Mouse (Mus musculus) brain, embryonic 18.5 days (tissue): ENCODE results near the gene Sv2c.
"Not testable (repeated sequence)": the region's sequence is repeated elsewhere in the genome, so short reads cannot be mapped to it uniquely, and the experiment has no call there.

ENCODE experiments used
- DNase-seq: peaks from one replicate; pipeline ENCODE4 v3.0.0-alpha.2; 2012; ENCODE audit warnings: low read depth, low spot score

Gene Sv2c

DNA sequence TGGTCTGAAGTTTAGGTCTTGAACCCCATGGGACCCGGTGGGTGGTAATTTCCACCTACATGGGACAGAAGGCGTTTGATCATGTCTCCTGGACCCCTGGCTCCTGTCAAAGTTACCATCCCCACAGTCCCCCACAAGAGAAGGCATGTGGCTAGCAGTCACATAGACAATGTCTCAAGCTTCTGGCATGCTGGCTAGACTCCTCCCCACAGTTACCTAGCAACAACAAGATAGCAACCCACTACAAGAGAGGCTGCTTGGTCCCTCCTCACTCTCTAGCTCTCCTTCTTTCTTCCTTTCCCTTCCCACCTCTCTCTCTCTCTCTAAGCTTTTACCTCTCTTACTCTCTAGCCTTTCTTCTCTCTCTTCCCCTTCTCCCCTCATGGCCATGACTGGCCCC, 164.3 kb downstream of the Sv2c start:
- not testable (repeated sequence) for DNase-seq

DNA sequence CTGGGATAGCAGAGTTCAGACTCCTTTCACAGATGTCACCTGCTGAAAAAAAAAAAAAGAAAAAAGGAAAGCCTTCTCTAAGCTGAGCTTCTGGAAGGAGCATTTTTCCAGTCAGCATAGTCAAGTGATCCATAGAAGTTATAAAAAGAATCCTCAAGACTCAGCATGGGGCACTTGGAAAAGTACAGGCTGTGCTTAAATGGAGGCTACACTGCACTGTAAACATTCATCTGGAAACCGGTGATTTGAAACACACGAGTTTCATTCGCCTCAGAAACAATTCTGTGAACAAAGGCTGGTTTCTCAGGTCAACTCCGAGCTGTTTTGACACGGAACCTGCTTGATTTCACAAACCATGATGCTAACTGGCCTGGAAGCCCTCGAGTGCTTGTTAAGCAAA, 165.6 kb downstream of the Sv2c start:
- DNase-seq, result no peak

DNA sequence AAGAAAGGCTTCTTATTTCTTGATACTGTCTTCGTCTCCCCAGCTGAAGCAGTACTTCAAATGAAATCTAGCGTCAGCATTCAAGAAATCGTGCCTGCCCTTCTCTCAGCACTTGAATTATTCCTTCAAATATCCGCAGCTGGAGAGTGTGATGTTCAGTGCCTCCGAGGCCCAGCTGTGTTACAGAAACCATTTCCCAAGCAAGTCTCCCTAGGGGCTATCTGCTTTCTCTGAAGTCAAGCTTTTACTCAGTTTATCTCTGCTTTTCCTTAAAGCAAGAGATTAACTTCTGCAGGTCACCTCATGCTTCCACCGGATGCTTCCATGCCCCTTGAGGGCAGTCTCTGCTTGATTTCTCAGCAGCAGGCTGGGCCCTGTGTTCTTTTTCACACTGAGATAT, 166.8 kb downstream of the Sv2c start:
- DNase-seq, result no peak

DNA sequence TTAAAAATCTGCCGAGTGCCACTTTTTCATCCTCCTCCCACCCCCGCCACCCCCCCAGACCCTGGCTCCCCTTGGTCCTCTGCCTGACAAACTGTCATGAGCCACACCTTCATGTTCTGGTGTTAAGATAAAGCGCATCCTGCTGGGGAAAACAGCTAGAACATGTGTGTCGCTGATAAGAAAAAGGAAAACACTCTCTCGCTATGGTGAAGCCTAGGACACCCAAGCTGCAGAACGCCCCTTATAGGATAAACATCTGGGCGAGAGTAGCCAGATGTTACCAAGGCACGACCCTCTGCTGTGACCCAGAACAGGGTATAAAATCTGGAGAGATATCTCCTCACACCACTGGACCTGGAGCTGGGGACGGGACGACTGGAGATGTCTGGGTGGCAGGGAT, 167.2 kb downstream of the Sv2c start:
- DNase-seq, result no peak

DNA sequence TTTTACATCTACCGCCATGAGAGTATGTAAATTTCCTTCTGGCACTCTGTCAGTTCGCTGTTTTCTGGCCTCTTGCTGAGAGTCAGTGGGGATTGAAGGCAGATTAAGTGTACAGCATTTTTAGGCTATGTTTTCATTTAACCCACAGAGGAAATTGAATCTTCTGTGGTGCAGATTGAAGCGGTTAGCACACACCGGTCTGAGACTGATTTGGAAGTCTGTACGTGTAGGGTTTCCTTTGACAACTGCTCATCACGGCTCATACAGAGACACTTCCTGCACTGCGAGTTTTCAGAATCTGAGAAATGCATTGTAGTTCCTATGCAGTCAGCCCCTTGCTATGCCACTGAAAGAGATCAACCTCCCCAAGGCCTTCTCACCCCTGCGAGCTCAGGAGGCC, 168.2 kb downstream of the Sv2c start:
- DNase-seq, result no peak

DNA sequence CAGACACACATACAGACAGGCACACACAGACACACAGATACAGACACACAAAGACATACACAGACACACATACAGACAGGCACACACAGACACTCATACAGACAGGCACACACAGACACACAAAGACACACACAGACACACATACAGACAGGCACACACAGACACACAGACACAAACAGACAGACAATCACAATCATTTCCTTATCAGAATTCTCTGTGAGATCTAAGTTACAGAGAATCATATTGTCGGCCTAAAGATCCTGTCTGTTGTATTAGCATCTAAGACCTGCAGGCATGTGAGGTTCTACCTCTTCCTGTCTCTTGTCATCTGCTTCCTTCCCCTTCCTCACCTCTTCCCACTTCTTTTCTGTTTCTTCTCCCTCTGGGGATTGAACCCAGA, 168.7 kb downstream of the Sv2c start:
- no peak for DNase-seq

DNA sequence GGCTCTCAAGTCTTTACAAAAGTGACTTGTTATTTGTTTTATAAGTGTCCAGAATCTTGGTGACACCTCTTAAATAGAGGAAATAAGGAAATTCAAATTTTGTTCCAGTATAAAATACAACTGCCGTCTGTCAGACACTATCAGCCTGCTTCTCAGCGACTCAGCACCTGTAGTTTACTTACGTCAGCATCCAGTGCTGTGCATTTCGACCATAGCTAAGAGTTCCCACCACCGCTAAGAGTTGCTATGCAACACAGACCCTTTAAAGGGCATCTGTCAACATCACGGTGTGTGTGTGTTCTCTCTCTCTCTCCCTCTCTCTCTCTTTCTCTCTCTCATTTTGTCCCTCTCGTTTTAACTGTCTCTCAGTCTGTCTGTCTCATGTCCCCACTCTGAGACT, 170.5 kb downstream of the Sv2c start:
- DNase-seq, result no peak

DNA sequence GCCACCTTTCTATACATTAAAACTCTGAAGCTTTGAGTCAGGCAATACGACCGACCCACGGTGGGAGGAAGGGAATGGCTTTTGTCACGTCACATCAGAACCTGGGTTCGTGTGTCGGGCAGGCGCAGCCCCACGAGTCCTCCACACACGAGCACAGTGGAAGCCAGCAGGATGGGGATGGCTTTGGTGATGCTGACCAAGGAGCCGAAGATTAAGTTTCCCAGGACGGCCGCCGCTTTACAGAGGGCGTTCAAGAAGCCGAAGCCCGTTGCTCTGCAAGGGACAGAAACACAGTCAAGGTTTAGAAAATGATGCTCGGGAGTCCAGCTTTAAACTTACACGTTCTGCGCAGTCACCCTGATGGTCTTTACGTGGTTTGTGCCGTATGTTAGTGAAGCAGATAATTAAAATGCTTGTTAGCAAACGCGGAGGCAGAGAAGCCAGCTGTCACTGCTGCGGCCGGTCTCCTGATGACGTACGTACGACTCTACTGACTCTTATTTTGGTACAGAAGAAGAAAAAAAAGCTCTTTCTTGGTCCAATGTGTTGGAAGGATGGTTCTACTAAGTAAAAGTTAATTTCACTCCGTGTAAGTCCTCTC, 171.1 kb downstream of the Sv2c start:
- DNase-seq, result no peak

DNA sequence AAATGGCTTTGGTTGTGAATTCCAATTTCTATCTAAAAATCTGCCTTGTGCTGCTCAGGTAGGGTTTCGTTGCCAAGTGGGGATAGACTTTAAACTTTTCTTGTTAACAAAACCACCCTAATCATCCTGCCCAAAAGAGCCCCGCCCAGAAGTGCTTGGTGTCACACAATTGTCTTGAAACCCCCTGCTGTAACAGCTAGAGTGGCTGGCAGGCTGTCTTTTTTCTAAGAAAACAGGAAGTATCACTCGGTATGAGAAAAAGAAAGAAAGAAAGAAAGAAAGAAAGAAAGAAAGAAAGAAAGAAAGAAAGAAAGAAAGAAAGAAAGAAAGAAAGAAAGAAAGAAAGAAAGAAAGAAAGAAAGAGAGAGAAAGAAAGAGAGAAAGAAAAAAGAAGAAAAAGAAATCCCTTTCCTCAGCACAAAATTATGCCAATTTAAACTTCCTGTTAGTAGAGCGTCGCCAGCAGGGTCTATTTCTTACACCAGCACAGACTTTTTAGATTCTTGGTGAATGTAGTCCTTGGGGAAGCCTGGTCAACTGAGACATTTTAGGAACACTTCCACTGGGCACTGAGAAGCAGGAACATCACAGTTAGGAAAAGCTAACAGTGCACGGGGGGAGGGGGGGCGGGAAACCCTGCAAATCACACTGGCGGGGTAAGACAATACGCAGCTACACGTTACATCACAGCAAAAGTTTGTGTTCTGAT, 171.7 kb downstream of the Sv2c start:
- no peak for DNase-seq

DNA sequence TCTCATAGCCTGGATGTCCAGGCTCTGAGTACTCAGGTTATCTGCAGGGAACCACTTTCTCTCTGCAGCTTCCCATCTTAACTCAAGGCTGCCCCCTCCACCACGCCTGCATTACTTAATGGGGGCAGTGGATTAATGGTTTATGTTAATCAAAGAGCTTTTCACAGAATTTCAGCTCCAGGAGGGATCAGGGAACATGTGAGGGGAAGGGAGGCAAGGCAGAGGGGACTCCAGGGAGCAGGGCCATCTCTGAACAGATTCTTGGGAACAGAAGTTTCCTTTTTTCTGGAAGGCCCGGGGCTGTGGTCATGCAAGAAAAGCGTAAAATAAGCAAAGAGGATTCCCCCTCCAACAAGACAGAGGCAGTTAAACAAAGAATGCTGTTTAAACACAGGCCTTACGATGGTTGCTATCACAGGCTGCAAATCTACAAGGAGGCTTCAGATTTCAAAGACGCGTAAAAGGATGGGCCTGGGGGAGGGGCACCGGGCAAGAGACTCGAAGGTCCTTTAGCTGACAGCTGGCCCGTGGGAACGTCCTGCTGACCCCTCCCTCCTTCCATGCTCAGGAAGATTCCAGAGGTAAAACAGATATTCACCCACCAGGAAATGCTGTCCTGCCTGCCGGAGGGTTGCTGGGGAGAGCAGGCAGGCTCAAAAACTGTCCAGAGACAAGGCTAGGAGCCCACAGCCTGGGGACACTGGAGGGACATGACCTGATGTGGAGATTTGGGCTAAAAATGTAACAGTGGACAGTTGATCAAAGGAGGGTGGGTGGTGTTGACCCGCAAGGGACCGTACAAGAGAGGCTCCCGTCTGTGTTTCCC, 172.5 kb downstream of the Sv2c start:
- no peak for DNase-seq

DNA sequence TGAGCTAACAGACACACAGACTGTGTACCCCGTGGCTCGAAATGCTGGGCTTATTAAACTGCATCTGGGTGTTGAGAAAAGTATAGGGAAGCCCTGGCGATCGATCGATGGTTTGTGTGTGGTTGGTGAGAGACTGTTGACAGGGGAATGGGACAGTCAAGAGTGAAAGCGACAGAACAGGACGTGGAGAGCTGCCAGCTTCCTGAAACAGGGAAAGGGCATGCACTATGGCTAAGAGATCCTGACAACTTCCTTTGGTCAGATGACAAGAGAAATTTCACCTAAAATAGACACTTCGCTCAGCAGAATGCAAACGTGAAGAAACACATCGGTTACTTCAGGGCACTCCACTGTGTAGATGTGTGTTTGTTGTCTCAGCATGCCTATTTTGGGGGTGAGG, 175.2 kb downstream of the Sv2c start:
- DNase-seq, result no peak

DNA sequence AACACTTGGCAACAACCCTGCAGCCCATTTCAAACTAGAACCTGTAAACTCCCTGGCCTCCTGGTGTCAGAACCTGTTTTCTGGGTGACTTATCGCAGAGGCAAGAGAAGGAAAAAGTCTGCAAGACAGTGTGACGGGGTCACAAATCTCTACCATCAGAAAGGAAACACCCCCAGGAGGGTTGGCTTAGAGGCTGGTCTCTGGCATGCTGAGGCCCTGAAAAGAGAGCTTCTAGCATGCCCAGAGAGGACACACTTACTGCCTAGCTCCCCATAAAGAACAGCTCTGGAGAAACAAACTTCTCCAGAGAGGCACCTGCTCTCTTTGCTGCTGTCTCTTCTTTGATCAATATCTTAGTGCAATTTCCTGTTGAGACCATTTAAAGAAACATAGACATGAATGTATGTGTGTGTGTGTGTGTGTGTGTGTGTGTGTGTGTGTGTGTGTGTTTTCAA, 176.0 kb downstream of the Sv2c start:
- no peak for DNase-seq

DNA sequence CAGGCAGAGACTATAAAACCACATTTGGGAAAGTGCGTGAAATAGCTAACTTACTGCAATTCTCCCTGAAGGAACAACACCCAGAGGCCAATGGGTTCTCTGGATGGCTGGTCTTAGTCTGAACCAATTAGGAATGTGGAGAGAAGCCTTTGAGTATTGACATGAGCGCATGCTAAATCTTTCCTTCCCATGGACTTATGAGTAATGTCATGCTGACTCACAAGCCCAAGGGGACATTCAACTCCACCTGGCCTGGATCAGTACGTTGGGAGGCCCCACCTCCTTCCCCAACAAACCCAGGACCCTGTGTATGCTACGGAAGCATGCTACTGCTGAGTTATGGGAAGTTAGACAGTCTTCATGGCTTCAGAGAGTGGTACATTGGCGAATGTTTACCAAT, 177.2 kb downstream of the Sv2c start:
- DNase-seq, result no peak

DNA sequence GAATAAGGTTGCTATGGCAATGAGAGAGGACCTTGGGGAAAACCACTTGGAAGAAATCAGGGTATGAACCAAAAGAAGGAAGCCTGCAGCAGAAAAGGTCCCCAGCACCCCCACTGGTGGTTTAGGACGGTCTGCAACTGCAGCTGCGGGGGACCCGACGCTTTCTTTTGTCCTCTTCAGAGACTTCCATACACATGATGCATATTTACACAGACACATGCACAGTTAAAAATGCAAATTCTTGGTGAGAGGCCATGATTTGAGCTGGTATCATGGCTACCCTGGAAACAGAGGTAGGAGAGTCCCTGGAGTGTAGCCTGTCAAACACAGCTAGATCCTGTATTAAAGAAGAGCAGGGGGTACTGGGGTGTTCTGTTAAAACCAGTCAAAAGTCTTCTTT, 178.7 kb downstream of the Sv2c start:
- DNase-seq, result no peak

DNA sequence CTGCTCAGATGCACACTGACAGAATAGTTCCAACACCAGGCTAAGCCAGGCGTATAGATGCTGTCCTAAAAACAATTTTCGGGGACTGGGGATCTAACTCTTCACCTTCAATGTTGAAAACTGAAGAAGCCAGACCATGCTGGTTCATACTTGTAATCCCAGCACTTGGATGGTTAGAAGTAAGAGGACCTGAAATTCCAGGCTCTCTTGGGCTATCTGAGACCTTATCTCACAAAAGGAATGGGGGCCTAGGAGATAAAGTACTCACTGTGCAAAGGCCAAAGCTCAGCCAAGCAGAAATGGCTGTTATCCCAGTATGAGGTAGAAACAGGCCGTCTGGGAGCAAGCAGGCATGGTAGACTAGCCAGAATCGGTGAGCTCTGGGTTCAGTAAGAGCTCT, 180.1 kb downstream of the Sv2c start:
- no peak for DNase-seq

DNA sequence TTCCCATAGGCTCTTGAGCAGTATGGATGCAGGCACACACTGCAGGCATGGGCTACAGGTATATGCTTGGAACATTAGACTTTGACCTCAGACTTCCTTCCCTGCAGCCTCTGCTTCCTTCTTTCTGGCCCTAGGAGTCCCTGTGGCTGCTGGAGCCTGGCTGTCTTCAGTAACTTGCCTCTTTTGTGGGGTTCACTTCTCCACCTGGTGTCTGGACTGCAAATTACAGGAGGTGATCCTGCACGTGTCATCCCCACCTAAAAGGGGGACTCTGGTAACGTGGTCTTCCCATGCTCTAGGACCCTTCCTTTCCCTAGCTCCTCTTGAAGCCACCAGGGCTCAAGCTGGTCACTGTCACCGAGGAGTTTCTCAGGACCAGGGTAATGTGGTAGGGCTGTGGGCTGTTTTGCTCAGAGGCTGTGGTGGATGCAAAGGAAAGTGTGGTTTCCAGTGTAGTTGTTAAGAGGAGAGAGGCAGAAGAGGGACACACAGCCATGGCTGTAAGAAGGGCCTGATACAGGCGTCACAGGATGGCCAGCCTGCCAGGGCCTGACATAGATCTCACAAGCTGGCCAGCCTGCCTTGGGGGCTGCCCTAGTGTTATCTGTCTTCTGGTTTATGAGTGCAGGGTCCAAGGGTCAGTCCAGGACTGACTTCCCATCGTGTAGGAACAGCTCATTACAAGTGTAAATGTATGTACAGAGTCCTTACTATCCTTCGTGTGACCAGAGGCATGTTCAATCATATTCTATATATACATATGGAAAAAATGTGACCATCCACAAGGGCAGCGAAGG, 181.1 kb downstream of the Sv2c start:
- DNase-seq, result no peak

DNA sequence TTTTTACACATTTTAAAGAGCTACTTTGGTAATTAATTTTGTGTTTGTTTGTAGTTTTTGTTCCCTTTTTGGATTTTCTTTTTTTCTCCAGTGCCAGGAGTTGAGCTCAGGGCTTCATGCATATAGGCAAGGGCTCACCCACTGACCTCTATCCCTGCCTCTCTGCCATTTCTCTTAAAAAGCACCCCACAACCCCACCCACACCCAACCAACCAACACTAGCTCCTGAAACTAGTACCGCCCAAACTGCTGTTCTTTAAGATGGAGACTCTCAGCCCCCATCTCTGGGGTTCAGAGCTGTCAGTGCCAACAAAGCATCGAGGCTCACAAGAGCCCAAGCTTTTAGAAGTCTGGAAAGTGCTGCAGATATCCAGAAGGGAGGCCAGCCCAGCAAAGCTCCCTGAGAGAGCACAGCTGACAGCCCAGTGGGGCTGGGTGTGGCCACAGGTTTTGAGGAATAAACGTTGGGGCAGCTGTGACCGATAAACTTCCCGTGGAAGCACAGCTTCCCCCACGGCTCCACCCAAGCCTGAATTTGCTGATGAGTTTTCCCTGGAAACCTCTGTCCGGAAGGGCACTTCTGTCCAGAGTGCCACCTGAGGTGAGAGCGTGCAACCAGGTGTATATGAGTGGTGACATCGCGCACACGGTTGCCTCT, 181.8 kb downstream of the Sv2c start:
- DNase-seq, result no peak

DNA sequence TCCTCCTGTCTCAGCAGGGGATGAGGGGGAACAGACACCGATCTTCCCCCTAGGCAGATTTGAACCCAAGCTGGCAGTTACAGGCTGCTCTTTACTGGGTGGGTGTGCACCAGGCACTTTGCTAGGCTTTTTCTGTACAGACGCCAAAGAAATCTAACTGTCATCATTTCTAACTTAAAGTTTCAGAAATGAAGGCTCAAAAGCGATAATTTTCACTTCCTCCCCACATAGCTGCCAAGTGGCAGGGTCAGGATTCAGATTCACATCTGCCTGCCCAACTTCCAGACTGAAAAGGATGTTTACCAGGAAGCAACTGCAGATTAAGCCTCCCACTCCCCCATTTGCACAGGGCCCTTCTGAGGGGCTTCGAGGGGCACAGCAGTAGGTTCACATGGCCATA, 183.0 kb downstream of the Sv2c start:
- DNase-seq, result no peak

DNA sequence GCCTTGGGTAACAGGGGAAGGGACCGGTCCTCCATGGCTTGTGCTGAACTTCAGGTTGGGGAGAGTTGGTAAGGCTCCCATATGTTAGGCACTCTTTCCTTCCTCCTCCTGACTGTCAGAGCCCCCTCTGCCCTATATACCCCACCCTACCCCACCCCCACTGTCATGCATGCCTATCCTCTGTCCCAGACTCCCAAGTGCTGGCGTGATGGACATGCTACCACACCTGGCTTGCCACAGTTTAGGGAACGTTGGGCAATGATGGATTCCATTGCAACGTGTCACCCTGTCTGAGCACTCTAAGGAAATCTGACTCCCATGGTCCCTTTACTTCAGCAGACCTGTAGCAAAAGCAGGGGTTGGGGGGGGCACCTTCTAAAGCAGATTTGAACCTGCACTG, 183.6 kb downstream of the Sv2c start:
- no peak for DNase-seq

DNA sequence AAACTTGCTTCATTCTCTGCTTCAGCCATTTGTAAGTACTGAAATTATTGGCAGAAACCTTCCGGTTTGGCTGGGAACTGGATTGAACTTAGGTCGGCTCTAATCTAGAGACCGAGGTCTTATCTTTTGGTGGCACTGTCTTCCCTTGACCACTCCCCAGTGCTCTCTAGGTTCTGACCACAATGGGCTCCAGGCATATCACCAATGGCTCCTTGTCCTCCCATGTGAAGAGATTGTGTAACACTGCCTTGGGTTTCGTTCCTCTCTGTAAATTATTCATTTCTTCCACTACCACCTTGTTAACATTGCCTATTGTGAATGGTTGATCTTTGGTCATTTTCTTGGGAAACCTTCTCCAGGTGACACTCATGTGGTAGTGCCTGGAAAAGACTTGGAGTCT, 184.0 kb downstream of the Sv2c start:
- no peak for DNase-seq

DNA sequence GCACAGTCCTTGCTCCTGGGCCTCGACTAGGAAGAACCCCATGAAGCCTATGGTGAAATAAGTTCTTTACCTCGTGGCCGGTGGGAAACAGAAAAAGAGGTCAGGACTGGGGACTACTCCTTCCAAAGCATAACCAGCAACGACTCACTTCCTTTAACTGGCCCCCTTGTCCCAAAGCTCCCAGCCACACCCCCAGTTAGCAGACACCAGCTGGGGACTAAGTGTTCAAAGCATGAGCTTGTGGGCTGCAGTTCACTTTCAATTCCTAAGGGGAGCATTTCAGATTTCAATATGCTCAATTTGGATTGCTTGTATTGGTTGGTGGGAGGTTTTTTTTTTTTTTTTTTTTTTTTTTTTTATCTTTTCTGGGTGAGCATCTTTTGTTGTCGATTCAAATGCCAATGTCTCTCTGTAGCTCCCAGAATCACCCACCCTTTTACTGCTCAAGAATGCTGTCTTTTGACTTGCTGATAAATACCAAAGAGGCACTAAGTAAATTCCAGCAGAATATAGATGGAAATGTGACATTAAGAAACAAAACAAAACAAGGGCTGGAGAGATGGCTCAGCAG, 186.4 kb downstream of the Sv2c start:
- no peak for DNase-seq
